Mouse (Mus musculus) myocyte (in vitro differentiated cells): Measurements from ENCODE around the gene Acsbg1.

ENCODE experiments used
- CEBPB ChIP-seq: IDR thresholded peaks from 2 replicates; pipeline ENCODE4 v1.6.1; 2011; ENCODE audit warnings: mild to moderate bottlenecking, moderate library complexity; ENCODE audit not compliant: poor library complexity, insufficient read depth, severe bottlenecking
- E2F4 ChIP-seq: IDR thresholded peaks from one replicate; pipeline ENCODE4 v1.6.1; 2011; ENCODE audit warnings: mild to moderate bottlenecking, control low read depth, moderate library complexity; ENCODE audit not compliant: insufficient read depth
- MAX ChIP-seq: IDR thresholded peaks from one replicate; pipeline ENCODE4 v1.6.1; 2011; ENCODE audit warnings: low read depth, mild to moderate bottlenecking, control low read depth
- POLR2A ChIP-seq: IDR thresholded peaks from one replicate; pipeline ENCODE4 v1.6.1; 2011; ENCODE audit warnings: low read depth, mild to moderate bottlenecking, control low read depth, moderate library complexity; ENCODE audit not compliant: insufficient read length
- POLR2AphosphoS2 ChIP-seq: IDR thresholded peaks from one replicate; pipeline ENCODE4 v1.6.1; 2011; ENCODE audit warnings: low read depth, control low read depth; ENCODE audit not compliant: insufficient read length
- REST ChIP-seq: IDR thresholded peaks from one replicate; pipeline ENCODE4 v1.6.1; 2011; ENCODE audit warnings: mild to moderate bottlenecking, control low read depth, moderate library complexity; ENCODE audit not compliant: insufficient read depth, insufficient read length
- USF1 ChIP-seq: IDR thresholded peaks from one replicate; pipeline ENCODE4 v1.6.1; 2011; ENCODE audit warnings: low read depth, mild to moderate bottlenecking, control low read depth, moderate library complexity

GRCm38 (mm10) chr9:54649360-54649759, 12.3 kb downstream of the Acsbg1 start:
- TF ChIP-seq POLR2A: no peak
- TF ChIP-seq POLR2AphosphoS2: no peak
- no peak for TF ChIP-seq MAX
- no peak for TF ChIP-seq CEBPB
- TF ChIP-seq USF1: peak; percentile 98
- no peak for TF ChIP-seq E2F4
- no peak for TF ChIP-seq REST
